Mouse (Mus musculus) brain, embryonic 14.5 days (tissue): ENCODE data around the gene Adam12.

ENCODE experiments used
- CTCF ChIP-seq: fragments of 200-500 bp; IDR thresholded peaks from 2 replicates; pipeline ENCODE4 v1.5.1; 2012; ENCODE audit warnings: inconsistent platforms, mild to moderate bottlenecking, moderate library complexity, borderline replicate concordance; ENCODE audit not compliant: insufficient read depth, insufficient read length; ENCODE audit errors: extremely low read depth
- POLR2A ChIP-seq: fragments of 200-500 bp; IDR thresholded peaks from 2 replicates; pipeline ENCODE4 v1.6.1; 2012; ENCODE audit warnings: mild to moderate bottlenecking, inconsistent platforms, borderline replicate concordance; ENCODE audit not compliant: poor library complexity, insufficient read depth, insufficient read length, severe bottlenecking; ENCODE audit errors: extremely low read depth

- no peak for TF ChIP-seq CTCF
- no peak for TF ChIP-seq POLR2A
These were observed 332.6 kb downstream of the Adam12 start for GRCm38 (mm10) chr7:133899391-133899790.
